Mouse (Mus musculus) E14TG2a.4 (cell line): ENCODE measurements at regions not wholly inside any gene's neighbourhood (a gene's known extent, or its start where the extent isn't known, plus 50 kb on each side); places are given as distances from the start of the nearest gene placed in this dataset.

Source experiments
- CTCF ChIP-seq: conservative IDR thresholded peaks from 2 replicates; pipeline ENCODE4 v1.5.1; 2014; ENCODE audit warnings: low read length
- NANOG ChIP-seq: IDR thresholded peaks from 2 replicates; pipeline ENCODE4 v1.6.1; 2014; ENCODE audit warnings: borderline replicate concordance, low read length, mixed read lengths

DNA sequence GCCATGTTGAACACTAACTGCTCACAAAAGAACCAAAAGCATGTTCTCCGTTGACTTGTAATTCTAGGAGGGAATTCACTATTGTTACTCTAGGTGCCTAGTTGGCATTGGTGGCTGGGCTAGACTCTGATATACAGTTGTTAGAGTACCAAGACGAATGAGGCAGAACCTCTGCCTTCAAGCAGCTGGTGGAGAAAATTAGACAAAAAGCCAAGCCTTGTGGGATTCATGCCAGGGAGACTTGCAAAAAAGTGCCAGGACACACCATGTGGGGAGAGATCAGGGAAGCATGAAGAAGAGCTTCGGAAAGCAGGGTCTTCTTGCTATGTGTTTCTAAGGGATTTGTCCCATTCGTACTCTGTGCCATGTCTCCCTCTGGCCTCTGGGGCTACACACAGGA lies 97.2 kb upstream of the Ppp2r3a start:
- TF ChIP-seq CTCF (no peak), NANOG (no peak)
